Mouse (Mus musculus) C2C12 (cell line): ENCODE results near the gene Socs4. TPM values are rescaled to one million over a fixed set of nuclear protein-coding genes. Genes with fewer than 3 reads are reported as not detected.

Experiments
- H3K27me3 ChIP-seq: one replicate; pipeline ENCODE4 v1.6.1; 2011; ENCODE audit not compliant: control insufficient read depth, insufficient read depth, insufficient read length
- H3K36me3 ChIP-seq: one replicate; pipeline ENCODE4 v1.6.1; 2011; ENCODE audit not compliant: control insufficient read depth, insufficient read depth
- H3K4me3 ChIP-seq: one replicate; pipeline ENCODE4 v1.5.1; 2011; ENCODE audit warnings: mild to moderate bottlenecking, control low read depth; ENCODE audit not compliant: poor library complexity, insufficient read depth, severe bottlenecking
- H3K79me2 ChIP-seq: one replicate; pipeline ENCODE4 v1.6.1; 2011; ENCODE audit not compliant: control insufficient read depth, insufficient read depth
- H3K79me3 ChIP-seq: one replicate; pipeline ENCODE4 v1.6.1; 2011; ENCODE audit warnings: low read depth, control low read depth
- H3ac ChIP-seq: one replicate; pipeline ENCODE3; 2011; ENCODE audit warnings: low read depth; ENCODE audit not compliant: control insufficient read depth, insufficient read length
- CEBPB ChIP-seq: IDR thresholded peaks from one replicate; pipeline ENCODE4 v1.6.1; 2011; ENCODE audit warnings: low read depth, mild to moderate bottlenecking, control low read depth, moderate library complexity
- CTCF ChIP-seq: IDR thresholded peaks from one replicate; pipeline ENCODE4 v1.5.1; 2011; ENCODE audit not compliant: control insufficient read depth, insufficient read depth, insufficient read length
- FOSL1 ChIP-seq: IDR thresholded peaks from one replicate; pipeline ENCODE4 v1.8.0; 2011; ENCODE audit warnings: mild to moderate bottlenecking, low read length; ENCODE audit not compliant: poor library complexity, insufficient read depth, severe bottlenecking
- MAX ChIP-seq: IDR thresholded peaks from one replicate; pipeline ENCODE4 v1.6.1; 2011; ENCODE audit warnings: mild to moderate bottlenecking, control low read depth
- MYOD1 ChIP-seq: IDR thresholded peaks from one replicate; pipeline ENCODE4 v1.6.1; 2011; ENCODE audit warnings: low read depth; ENCODE audit not compliant: control insufficient read depth, insufficient read length
- MYOG ChIP-seq: IDR thresholded peaks from one replicate; pipeline ENCODE4 v1.6.1; 2011; ENCODE audit not compliant: control insufficient read depth, insufficient read length; ENCODE audit errors: extremely low read depth
- USF1 ChIP-seq: IDR thresholded peaks from one replicate; pipeline ENCODE4 v1.6.1; 2011; ENCODE audit warnings: low read depth, mild to moderate bottlenecking, control low read depth, moderate library complexity
- polyA plus RNA-seq: library from polyadenylated mRNA; unstranded; fragments of >200 nt; fragmentation: generic; extraction: Trizol; gene quantifications from one replicate; pipeline ENCODE4 v1.2.1, GENCODE M21; 2012; ENCODE audit warnings: missing spikeins

The Socs4 gene
- polyA plus RNA-seq, 1 experiment = 3.0 TPM

GRCm38 (mm10) chr14:47304814-47305405 lies 28.2 kb downstream of the Socs4 start:
- Histone ChIP-seq H3K79me2 (peaks cover 100% of the 10 kb centered on the region), H3K36me3 (peaks cover 44% of the 10 kb centered on the region), H3ac (no peak overlapping the region), H3K4me3 (no peak overlapping the region), H3K79me3 (peaks cover 87% of the 10 kb centered on the region), H3K27me3 (no peaks in the 10 kb centered on the region)
- no peak for TF ChIP-seq CEBPB
- no peak for TF ChIP-seq MYOD1
- TF ChIP-seq CTCF = no peak
- TF ChIP-seq FOSL1 = no peak
- TF ChIP-seq MYOG = no peak
- TF ChIP-seq MAX = no peak
- TF ChIP-seq USF1 = no peak

- Histone ChIP-seq H3K27me3 (no peaks in the 10 kb centered on the region), H3K79me3 (peaks cover 84% of the 10 kb centered on the region), H3K4me3 (no peak overlapping the region), H3K79me2 (peaks cover 100% of the 10 kb centered on the region), H3K36me3 (peaks cover 44% of the 10 kb centered on the region), H3ac (no peak overlapping the region)
- TF ChIP-seq USF1 = no peak
- no peak for TF ChIP-seq CTCF
- TF ChIP-seq FOSL1 = no peak
- no peak for TF ChIP-seq MYOD1
- no peak for TF ChIP-seq CEBPB
- no peak for TF ChIP-seq MAX
- no peak for TF ChIP-seq MYOG
Observed at GRCm38 (mm10) chr14:47305933-47306332, 29.2 kb downstream of the Socs4 start.

GRCm38 (mm10) chr14:47307669-47308068 lies 30.9 kb downstream of the Socs4 start:
- no peak for TF ChIP-seq CEBPB
- TF ChIP-seq MYOG = no peak
- TF ChIP-seq USF1 = no peak
- no peak for TF ChIP-seq MAX
- no peak for TF ChIP-seq FOSL1
- no peak for TF ChIP-seq MYOD1
- no peak for TF ChIP-seq CTCF
- H3K36me3 ChIP-seq = peaks cover 52% of the 10 kb centered on the region
- no peaks in the 10 kb centered on the region for H3K27me3 ChIP-seq
- peaks cover 95% of the 10 kb centered on the region for H3K79me2 ChIP-seq
- no peak overlapping the region for H3K4me3 ChIP-seq
- no peak overlapping the region for H3ac ChIP-seq
- H3K79me3 ChIP-seq = peaks cover 75% of the 10 kb centered on the region

GRCm38 (mm10) chr14:47309061-47309460 lies 32.3 kb downstream of the Socs4 start:
- peaks cover 72% of the 10 kb centered on the region for H3K79me3 ChIP-seq
- no peak for TF ChIP-seq USF1
- TF ChIP-seq MAX = no peak
- TF ChIP-seq FOSL1 = no peak
- TF ChIP-seq MYOG = no peak
- TF ChIP-seq CEBPB = no peak
- TF ChIP-seq MYOD1 = no peak
- no peak for TF ChIP-seq CTCF
- no peak overlapping the region for H3ac ChIP-seq
- H3K36me3 ChIP-seq = peaks cover 60% of the 10 kb centered on the region
- H3K79me2 ChIP-seq = peaks cover 93% of the 10 kb centered on the region
- H3K4me3 ChIP-seq = no peak overlapping the region
- H3K27me3 ChIP-seq = no peaks in the 10 kb centered on the region

GRCm38 (mm10) chr14:47310342-47311181 lies 33.8 kb downstream of the Socs4 start:
- no peak for TF ChIP-seq USF1
- no peak for TF ChIP-seq MYOD1
- no peak for TF ChIP-seq CEBPB
- TF ChIP-seq FOSL1 = no peak
- TF ChIP-seq MAX = no peak
- TF ChIP-seq MYOG = no peak
- TF ChIP-seq CTCF = no peak
- Histone ChIP-seq H3ac (no peak overlapping the region), H3K4me3 (no peak overlapping the region), H3K79me2 (peaks cover 93% of the 10 kb centered on the region), H3K36me3 (peaks cover 65% of the 10 kb centered on the region), H3K79me3 (peaks cover 70% of the 10 kb centered on the region), H3K27me3 (no peaks in the 10 kb centered on the region)
